Mouse (Mus musculus) A20 (cell line): ENCODE results near the gene Plekhf1.

Source experiments
- DNase-seq: peaks from one replicate; pipeline ENCODE4 v3.0.0-alpha.2; 2011; ENCODE audit warnings: low read depth, low spot score

The Plekhf1 gene

DNA sequence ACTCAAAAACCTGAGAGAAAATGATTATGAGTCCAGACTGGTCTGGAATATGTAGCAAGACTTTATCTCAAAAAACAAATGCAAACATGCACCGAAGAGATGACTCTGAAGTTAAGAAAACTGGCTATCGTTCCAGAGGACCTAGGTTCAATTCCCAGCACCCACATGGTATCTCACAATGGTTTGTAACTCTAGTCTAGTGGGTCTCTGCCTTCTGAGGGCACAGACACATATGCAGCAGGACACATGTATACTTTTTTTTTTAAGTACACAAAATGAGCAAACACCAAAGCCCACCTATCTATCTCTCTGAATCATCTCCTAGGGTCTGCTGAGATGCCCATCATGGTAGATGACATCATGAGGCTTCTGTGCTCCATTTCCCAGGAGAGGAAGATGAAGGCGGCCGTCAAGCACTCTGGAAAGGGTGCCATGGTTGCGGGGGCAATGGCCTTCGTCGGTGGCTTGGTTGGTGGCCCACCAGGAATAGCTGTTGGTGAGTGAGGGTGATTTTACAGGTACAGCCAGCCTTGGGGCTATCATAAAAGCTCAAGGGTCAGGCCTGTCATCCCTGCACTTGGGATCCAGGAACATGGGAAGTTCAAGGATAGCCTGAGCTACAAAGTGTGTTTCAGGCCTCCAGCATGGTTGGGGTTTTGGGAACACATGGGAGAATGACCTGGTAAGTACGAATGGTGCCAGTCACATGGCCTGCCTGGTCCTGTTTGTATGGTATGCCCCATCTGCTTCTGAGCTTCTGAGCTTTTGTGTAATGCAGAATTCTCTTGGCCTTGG lies 39.3 kb downstream of the Plekhf1 start:
- no peak for DNase-seq

DNA sequence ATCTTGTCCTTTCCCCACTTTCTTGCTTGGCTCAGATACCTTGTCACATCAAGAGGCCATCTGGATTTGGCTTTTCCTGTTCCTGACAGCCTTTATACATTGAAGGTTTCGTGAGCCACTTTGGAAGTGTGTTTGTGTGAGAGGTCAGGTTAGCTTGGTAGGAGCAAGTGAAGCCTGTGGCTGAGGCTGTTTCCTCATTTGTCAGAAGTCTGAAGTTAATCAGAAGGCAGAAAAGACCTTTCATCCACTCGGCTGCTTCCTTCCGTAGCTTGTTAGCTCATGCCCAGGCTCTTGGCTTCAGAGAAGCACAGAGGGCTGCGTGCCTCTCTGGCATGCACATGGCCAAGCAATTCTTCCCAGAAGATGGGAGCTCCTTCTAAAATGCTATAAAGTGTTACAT lies 40.0 kb downstream of the Plekhf1 start:
- no peak for DNase-seq

DNA sequence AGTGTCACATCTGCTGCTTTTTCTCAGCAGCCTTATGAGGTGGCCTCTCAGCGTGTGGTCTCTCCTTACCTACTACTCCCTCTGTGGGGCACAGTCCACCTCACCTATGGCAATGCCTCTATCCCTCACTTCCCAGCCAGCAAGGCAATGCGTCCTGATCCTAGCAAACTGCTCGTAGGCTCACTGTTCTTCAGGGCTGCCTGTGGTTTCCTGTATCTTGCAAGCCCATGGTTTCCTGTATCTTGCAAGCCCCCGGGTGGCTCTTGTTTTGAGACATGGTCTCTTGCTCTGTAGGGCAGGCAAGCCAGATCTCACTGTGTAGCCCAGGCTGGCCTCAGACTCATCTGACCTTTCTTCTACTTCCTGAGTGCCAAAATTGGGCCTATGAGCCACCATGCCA lies 41.0 kb downstream of the Plekhf1 start:
- no peak for DNase-seq

DNA sequence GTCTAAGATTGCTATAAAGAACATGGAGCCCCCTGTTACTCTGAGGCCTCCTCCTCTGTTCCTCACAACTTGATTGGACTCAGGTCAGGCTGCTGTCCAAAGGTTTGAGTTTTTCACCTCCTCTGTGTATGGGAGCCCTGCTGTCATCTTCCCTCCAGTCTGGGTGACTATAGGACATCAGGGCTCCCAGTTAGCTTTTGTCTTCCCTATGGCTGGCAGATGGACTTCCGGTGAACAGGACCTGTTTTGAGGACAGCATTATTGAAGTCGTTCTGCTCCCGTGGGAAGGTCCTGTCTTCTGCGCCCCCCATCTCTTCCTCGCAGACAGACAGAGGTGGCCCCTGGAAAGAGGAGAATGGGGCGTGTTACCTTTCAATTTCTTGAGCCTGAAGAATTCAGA lies 43.0 kb downstream of the Plekhf1 start:
- DNase-seq: no peak

DNA sequence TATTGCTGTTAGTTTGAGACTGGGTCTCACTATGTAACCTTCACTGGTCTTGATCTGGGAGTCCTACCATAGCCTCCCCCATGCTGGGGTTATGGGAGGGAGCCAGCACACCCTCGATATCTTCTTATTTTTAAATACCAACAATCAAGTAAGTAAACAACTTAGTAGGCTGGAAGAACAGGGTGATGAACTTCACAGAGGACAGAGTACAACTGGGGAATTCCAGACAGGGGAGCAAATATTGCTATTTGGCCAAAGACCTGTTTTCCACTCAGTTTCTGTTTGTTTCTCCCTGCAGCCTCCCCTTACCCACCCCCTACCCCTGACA lies 43.4 kb downstream of the Plekhf1 start:
- no peak for DNase-seq

GRCm38 (mm10) chr7:38183709-38184417 lies 44.0 kb downstream of the Plekhf1 start:
- DNase-seq: peak; percentile 94

GRCm38 (mm10) chr7:38182962-38183687 lies 44.7 kb downstream of the Plekhf1 start, which contains the start of gene 1600014C10Rik:
1600014C10Rik (plus strand) TSS chr7:38183217.
- DNase-seq: no peak

DNA sequence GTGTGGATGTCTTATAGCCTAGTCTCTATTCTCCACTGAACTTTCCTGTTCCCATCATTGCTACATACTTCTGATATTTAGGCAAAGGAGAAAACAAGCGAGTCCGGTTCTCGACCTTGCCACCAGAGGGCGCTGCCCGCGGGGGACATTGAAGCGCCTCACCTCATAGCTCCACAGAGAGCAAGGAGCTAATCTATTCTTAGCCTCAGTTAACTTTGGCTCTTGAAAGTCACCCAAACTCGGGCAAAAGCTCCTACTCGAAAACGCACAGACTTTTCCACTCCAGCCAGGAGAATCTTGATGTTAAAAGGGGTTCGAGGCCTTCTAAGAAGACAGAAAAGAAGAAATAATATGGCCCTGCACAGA lies 45.2 kb downstream of the Plekhf1 start:
- DNase-seq: peak; percentile 91

DNA sequence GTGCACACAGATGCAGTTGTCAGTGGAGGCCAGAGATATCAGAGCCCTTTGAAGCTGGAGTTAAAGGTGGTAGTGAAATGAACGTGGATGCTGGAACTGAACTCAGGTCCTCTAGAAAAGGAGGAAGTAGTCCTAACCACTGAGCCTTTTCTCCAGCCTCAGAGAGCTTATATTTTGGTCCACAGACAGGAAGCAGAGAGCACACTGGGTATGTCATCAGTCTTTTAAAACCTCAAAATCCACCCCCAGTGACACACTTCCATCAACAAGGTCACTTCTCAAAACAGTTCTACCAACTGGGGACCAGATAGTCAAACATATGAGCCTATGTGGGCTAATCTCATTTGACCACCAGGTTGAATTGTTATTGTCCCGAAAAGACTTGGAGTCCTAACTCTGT lies 46.5 kb downstream of the Plekhf1 start:
- peak; percentile 46 for DNase-seq

DNA sequence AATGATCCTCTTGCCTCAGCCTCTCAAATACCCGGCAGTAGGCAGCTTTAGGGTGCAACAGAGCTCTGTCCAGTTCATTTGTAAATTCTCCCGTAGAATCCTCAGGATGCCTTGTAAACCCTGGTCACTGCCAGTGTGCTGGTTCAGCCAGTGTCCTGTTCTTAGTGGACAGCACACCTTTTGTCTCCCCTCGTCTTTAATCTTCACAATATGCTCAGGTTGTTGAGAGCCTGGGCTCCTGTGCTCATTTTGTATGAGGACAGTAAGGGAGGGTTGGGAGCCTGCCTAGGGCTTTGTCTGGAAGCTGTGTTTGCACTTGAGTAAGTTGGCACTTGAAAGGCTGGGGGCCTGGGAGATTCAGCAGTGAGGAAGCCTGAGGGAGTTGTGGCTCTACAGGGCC lies 47.9 kb downstream of the Plekhf1 start:
- no peak for DNase-seq

DNA sequence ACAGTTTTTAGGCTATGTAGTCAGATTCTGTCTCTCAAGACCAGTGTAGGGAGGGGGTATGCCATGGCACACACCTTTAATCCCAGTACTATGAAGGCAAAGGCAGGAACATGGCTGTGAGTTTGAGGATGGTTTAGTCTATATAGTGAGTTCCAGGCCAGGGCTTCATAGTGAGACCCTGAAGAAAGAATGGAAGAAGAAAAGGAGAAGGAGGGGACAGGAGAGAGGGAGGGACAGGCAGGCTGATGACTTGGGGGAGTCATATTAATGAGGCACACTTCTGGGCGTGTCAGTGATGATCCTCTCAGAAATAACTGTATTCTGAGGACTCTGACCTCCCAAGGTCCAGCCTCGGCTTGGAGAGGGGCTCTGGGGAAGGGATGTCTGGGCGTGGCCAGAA lies 51.8 kb downstream of the Plekhf1 start:
- DNase-seq: no peak

DNA sequence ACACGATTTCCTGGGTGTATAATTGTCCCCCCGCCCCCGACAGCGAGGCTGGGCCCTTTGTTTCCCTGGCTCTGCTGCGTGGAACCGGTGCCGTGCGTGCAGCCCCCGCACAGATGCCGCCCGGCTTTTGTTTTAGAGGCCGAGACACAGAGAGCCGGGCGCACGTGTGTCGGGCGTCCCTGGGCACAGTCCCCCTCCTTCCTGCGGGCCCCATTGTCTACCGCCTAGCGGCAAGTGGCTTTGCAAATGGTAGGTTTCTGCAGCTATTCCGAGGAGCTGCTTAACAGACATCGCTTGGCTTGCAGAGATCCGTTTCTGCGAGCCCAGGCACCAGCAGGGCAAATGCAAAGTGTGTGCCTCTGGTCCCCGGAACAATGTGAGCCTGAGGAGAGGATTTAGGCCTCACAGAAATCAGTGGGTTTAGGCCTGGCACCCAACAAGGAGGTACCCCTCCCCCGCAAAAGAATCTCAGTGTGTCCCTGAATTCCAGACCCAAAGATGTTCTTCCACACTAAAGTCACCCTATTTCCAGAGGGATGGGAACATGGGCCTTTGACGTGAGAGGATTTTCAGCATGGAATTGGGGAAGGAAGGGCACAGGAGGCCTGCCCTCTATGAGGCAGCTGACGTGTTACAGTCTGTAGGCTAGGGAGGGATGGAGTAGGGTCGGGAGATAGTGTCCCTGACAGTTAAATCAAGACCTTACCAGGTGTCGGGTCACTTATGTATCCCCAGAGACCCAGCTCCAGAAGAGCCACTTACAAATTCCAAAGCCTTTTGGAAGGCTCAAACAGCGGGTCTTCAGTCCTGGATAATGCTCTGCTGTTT lies 53.3 kb downstream of the Plekhf1 start:
- no peak for DNase-seq

DNA sequence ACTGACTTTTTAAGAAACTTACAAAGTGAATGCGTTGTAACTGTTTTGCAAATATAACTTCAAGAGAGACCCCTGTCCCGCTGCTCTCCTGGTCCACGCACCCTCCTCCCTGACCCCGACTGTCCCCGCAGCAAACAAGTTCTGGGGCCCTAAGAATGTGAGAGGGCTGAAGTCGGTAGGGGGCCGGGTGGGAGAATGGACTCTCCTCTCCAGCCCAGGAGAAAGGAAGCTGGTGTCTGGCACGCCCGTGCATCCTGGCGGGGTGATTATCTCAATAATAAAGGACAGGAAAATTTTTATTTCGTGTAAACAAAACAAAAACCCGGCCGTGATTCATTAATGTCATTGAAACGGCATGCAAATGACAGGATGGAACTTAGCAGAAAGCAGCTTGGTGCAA lies 53.9 kb downstream of the Plekhf1 start:
- no peak for DNase-seq

- DNase-seq: peak; percentile 57
These were observed 60.1 kb downstream of the Plekhf1 start for GRCm38 (mm10) chr7:38167724-38168141.
